Mouse (Mus musculus): ENCODE data around the gene Cdc45. TPM values are rescaled to one million over a fixed set of nuclear protein-coding genes. Genes with fewer than 3 reads are reported as not detected.

Cdc45 gene
- polyA plus RNA-seq, 1 experiment from 2014 or later = 34.1 TPM

GRCm38 (mm10) chr16:18761734-18762133 lies 50.1 kb downstream of the Cdc45 start:
- DNase-seq (ENCODE audit: low spot score) (no peak), ATAC-seq (no peak)
- 80% methylated on average over 4 of the region's 4 CpGs for WGBS
- Histone ChIP-seq H3K9ac (ENCODE audit: low read length) (no peak overlapping the region), H3K4me1 (ENCODE audit: control insufficient read depth, insufficient read depth, low read length) (no peaks in the 10 kb centered on the region), H3K4me3 (ENCODE audit: low read depth, low read length) (no peak overlapping the region), H3K27me3 (replicated peaks; ENCODE audit: control insufficient read depth, insufficient read depth, low read length) (no peaks in the 10 kb centered on the region), H3K36me3 (ENCODE audit: control insufficient read depth, insufficient read depth, low read length) (no peaks in the 10 kb centered on the region), H3K27ac (ENCODE audit: low read depth, low read length) (no peak overlapping the region), H3K9me3 (replicated peaks; ENCODE audit: control insufficient read depth, low read length) (no peaks in the 10 kb centered on the region), H3K4me2 (ENCODE audit: low read length) (no peak overlapping the region)

GRCm38 (mm10) chr16:18751885-18752499 lies 59.8 kb downstream of the Cdc45 start:
- no peak overlapping the region for H3K9ac ChIP-seq (ENCODE audit: low read length)

GRCm38 (mm10) chr16:18751101-18751500 lies 60.7 kb downstream of the Cdc45 start:
- DNase-seq (ENCODE audit: low spot score) = no peak
- ATAC-seq = no peak
- Histone ChIP-seq H3K27ac (ENCODE audit: low read depth, low read length) (no peak overlapping the region), H3K4me1 (ENCODE audit: control insufficient read depth, insufficient read depth, low read length) (no peaks in the 10 kb centered on the region), H3K9me3 (replicated peaks; ENCODE audit: control insufficient read depth, low read length) (no peaks in the 10 kb centered on the region), H3K27me3 (replicated peaks; ENCODE audit: control insufficient read depth, insufficient read depth, low read length) (no peaks in the 10 kb centered on the region), H3K9ac (ENCODE audit: low read length) (no peak overlapping the region), H3K4me2 (ENCODE audit: low read length) (no peak overlapping the region), H3K4me3 (ENCODE audit: low read depth, low read length) (no peak overlapping the region), H3K36me3 (ENCODE audit: control insufficient read depth, insufficient read depth, low read length) (no peaks in the 10 kb centered on the region)
- WGBS = 87% methylated on average over 11 of the region's 11 CpGs

More at GRCm38 (mm10) chr16:18751885-18752499, 59.8 kb downstream of the Cdc45 start:
- Histone ChIP-seq H3K27me3 (replicated peaks; ENCODE audit: control insufficient read depth, insufficient read depth, low read length) (no peaks in the 10 kb centered on the region), H3K36me3 (ENCODE audit: control insufficient read depth, insufficient read depth, low read length) (no peaks in the 10 kb centered on the region), H3K4me1 (ENCODE audit: control insufficient read depth, insufficient read depth, low read length) (no peaks in the 10 kb centered on the region), H3K27ac (ENCODE audit: low read depth, low read length) (no peak overlapping the region), H3K4me3 (ENCODE audit: low read depth, low read length) (no peak overlapping the region), H3K4me2 (ENCODE audit: low read length) (no peak overlapping the region), H3K9me3 (replicated peaks; ENCODE audit: control insufficient read depth, low read length) (no peaks in the 10 kb centered on the region)
- no peak for ATAC-seq
- WGBS = 71% methylated on average over 10 of the region's 10 CpGs
- peak; percentile 12 for DNase-seq (ENCODE audit: low spot score)

- H3K4me3 ChIP-seq (ENCODE audit: low read depth, low read length) = no peak overlapping the region
- no peaks in the 10 kb centered on the region for H3K27me3 ChIP-seq (replicated peaks; ENCODE audit: control insufficient read depth, insufficient read depth, low read length)
- H3K36me3 ChIP-seq (ENCODE audit: control insufficient read depth, insufficient read depth, low read length) = no peaks in the 10 kb centered on the region
- H3K9ac ChIP-seq (ENCODE audit: low read length) = no peak overlapping the region
- DNase-seq (ENCODE audit: low spot score) = no peak
- no peak for ATAC-seq
- H3K9me3 ChIP-seq (replicated peaks; ENCODE audit: control insufficient read depth, low read length) = no peaks in the 10 kb centered on the region
- H3K4me1 ChIP-seq (ENCODE audit: control insufficient read depth, insufficient read depth, low read length) = no peaks in the 10 kb centered on the region
- H3K27ac ChIP-seq (ENCODE audit: low read depth, low read length) = no peak overlapping the region
- H3K4me2 ChIP-seq (ENCODE audit: low read length) = no peak overlapping the region
- whole genome bisulfite sequencing = 84% methylated on average over 20 of the region's 20 CpGs
These were observed 65.3 kb downstream of the Cdc45 start for GRCm38 (mm10) chr16:18746268-18747122.

GRCm38 (mm10) chr16:18738303-18738702 lies 73.5 kb downstream of the Cdc45 start:
- no peak for ATAC-seq
- H3K9me3 ChIP-seq (replicated peaks; ENCODE audit: control insufficient read depth, low read length) = no peaks in the 10 kb centered on the region
- H3K9ac ChIP-seq (ENCODE audit: low read length) = no peak overlapping the region
- H3K27ac ChIP-seq (ENCODE audit: low read depth, low read length) = no peak overlapping the region
- DNase-seq (ENCODE audit: low spot score) = no peak
- no peak overlapping the region for H3K4me2 ChIP-seq (ENCODE audit: low read length)
- H3K36me3 ChIP-seq (ENCODE audit: control insufficient read depth, insufficient read depth, low read length) = no peaks in the 10 kb centered on the region
- H3K4me1 ChIP-seq (ENCODE audit: control insufficient read depth, insufficient read depth, low read length) = no peaks in the 10 kb centered on the region
- H3K4me3 ChIP-seq (ENCODE audit: low read depth, low read length) = no peak overlapping the region
- H3K27me3 ChIP-seq (replicated peaks; ENCODE audit: control insufficient read depth, insufficient read depth, low read length) = no peaks in the 10 kb centered on the region

- DNase-seq (ENCODE audit: low spot score) (no peak), ATAC-seq (no peak)
- Histone ChIP-seq H3K9ac (ENCODE audit: low read length) (no peak overlapping the region), H3K9me3 (replicated peaks; ENCODE audit: control insufficient read depth, low read length) (no peaks in the 10 kb centered on the region), H3K4me1 (ENCODE audit: control insufficient read depth, insufficient read depth, low read length) (no peaks in the 10 kb centered on the region), H3K27me3 (replicated peaks; ENCODE audit: control insufficient read depth, insufficient read depth, low read length) (no peaks in the 10 kb centered on the region), H3K36me3 (ENCODE audit: control insufficient read depth, insufficient read depth, low read length) (no peaks in the 10 kb centered on the region), H3K4me3 (ENCODE audit: low read depth, low read length) (no peak overlapping the region), H3K27ac (ENCODE audit: low read depth, low read length) (no peak overlapping the region), H3K4me2 (ENCODE audit: low read length) (no peak overlapping the region)
- 68% methylated on average over 20 of the region's 20 CpGs for WGBS
These were observed 78.5 kb downstream of the Cdc45 start for GRCm38 (mm10) chr16:18733100-18733956.

- ATAC-seq = no peak
- Histone ChIP-seq H3K27ac (ENCODE audit: low read depth, low read length) (no peak overlapping the region), H3K9ac (ENCODE audit: low read length) (no peak overlapping the region), H3K4me2 (ENCODE audit: low read length) (no peak overlapping the region), H3K4me3 (ENCODE audit: low read depth, low read length) (no peak overlapping the region), H3K4me1 (ENCODE audit: control insufficient read depth, insufficient read depth, low read length) (no peaks in the 10 kb centered on the region), H3K9me3 (replicated peaks; ENCODE audit: control insufficient read depth, low read length) (no peaks in the 10 kb centered on the region), H3K27me3 (replicated peaks; ENCODE audit: control insufficient read depth, insufficient read depth, low read length) (no peaks in the 10 kb centered on the region), H3K36me3 (ENCODE audit: control insufficient read depth, insufficient read depth, low read length) (no peaks in the 10 kb centered on the region)
- 65% methylated on average over 3 of the region's 3 CpGs for WGBS
- no peak for DNase-seq (ENCODE audit: low spot score)
These were observed 81.1 kb downstream of the Cdc45 start for GRCm38 (mm10) chr16:18730640-18731039.
